Mouse (Mus musculus) cerebellum, adult 9-11 months (tissue): ENCODE measurements at regions not wholly inside any gene's neighbourhood (a gene's known extent, or its start where the extent isn't known, plus 50 kb on each side); places are given as distances from the start of the nearest gene placed in this dataset.

Source experiments
- DNase-seq: peaks from one replicate; pipeline ENCODE4 v3.0.0; 2022

DNA sequence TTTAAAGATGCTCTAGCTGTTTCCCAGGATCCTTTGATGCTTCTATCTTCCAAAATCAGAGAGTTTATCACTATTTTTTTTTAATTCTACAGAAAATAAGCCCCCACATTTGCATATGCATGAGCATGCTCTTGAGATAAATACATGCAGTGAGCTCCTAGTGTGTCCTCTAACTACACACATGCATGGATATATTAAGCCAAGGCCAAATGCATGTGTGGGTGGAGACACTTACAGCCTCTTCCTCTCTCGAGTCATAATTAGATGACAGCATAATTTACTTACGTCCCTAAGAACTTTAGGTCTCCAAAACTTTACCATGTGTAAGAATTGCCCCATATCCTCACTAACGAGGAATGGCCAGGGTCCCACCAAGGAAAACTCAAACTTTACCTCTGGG is 189.9 kb upstream of the Gcfc2 start:
- no peak for DNase-seq

GRCm38 (mm10) chr6:81738466-81738865 is 185.0 kb upstream of the Gcfc2 start:
- no peak for DNase-seq

DNA sequence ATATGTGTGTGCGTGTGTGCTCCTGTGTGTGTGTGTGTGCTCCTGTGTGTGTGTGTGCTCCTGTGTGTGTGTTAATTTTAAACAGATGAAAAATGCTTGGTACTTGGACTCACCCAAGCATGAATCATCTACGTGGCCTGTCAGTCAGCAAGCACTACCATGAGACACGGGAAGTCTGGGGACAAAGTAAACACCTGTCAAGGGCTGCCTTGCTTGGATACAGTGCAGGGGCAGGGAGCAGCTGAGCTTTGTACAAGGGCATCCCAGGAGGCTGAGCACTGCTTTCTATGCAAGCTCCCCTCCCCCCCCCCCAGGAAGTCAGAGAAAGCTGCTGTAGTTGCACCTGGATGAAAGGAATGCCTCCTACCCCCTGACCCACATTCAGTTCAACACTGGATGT is 173.8 kb upstream of the Gcfc2 start:
- DNase-seq = no peak

- no peak for DNase-seq
These were observed 171.8 kb upstream of the Gcfc2 start for GRCm38 (mm10) chr6:81751631-81752030.

DNA sequence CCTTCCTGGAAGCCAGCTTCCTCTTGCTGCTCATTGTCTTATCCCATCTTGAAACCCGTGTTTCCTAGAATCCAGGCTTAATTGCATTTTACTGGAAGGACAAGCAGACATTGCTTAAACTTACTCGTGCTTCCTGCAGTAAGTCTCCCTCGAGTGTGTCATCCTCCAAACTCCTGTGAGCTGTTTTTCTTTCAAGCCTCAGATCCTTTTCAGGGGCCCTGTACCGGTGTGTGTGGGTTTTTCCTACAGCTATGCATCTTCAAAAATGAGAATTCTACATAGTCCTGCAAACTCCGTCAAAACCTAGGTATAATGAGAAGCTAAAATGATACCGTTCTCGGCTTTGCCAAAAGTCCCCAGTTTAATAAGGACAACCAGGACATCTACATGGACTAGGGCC is 167.2 kb upstream of the Gcfc2 start:
- no peak for DNase-seq

DNA sequence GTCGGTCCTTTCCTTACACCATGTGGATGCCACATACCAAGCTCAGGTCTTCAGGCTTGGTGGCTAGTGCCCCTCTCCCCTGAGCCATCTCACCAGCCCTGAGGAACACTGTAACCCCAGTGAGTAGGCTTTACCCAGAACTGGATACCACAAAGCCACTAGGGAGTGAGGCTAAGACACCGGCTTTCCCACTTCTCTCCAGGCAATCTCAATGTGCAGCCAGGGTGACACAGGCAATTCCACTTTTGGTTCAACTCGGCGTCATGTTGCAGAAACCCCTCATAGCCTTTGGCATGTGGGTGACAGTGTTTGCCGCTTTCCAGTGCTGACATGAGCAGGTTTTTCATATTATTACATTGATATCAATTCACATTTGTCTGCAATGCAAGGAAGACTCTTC is 164.6 kb upstream of the Gcfc2 start:
- no peak for DNase-seq

DNA sequence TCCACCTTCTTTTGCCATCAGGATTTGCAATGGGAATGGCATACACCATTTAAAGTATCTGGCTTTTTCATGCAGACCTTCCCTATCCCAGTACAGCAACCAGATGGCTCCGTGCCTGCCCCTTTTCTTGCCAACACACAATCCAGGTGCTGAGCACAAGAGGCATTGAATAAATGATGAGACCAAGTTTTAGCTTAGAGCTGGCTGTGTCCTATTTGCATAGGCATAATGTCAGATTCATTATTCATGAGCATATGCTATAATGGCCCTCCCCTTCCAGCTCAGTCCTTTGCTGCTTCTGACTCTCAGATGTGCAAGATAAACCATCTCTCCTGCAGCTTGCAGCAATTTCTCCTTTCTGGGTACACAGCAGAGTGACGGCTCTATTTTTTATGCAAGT is 163.3 kb upstream of the Gcfc2 start:
- DNase-seq = no peak

DNA sequence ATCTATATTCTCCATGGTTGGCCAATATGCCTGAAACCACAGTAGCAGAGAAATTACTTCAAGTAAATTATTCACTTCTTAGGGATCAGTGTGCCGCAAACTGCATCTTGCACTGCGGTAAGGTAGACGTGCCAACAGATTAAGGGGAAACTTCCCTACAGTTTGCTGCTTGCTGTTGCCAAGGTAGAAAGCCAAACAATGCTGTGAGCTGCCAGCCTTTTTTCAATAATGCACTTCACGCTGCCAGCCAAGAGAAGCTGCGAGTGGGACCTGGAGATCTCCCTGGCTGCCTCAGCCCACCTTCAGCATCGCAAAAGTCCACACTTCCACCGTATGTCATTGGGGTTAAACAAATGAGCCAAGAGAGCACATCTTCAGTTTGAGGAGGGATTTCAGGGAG is 157.6 kb upstream of the Gcfc2 start:
- peak; percentile 7 for DNase-seq

DNA sequence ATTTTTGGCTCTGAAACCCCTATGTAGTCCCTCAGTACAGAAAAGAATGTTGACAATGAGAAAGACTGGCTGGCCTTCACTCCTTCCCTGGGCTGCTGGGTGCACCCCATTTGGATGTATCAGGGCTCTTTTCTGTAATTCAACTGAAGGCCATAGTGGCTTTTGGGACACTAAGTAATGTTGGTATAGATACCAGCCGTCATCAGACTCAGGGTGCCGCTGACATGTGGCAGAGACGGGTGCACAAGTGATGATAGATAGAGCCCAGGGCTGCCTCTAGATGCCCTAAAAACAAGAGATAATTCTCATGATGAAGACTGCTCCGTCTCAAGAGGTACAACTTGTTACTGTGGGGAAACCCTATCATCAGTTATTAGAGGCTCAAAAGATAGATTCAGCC is 156.7 kb upstream of the Gcfc2 start:
- DNase-seq = no peak

DNA sequence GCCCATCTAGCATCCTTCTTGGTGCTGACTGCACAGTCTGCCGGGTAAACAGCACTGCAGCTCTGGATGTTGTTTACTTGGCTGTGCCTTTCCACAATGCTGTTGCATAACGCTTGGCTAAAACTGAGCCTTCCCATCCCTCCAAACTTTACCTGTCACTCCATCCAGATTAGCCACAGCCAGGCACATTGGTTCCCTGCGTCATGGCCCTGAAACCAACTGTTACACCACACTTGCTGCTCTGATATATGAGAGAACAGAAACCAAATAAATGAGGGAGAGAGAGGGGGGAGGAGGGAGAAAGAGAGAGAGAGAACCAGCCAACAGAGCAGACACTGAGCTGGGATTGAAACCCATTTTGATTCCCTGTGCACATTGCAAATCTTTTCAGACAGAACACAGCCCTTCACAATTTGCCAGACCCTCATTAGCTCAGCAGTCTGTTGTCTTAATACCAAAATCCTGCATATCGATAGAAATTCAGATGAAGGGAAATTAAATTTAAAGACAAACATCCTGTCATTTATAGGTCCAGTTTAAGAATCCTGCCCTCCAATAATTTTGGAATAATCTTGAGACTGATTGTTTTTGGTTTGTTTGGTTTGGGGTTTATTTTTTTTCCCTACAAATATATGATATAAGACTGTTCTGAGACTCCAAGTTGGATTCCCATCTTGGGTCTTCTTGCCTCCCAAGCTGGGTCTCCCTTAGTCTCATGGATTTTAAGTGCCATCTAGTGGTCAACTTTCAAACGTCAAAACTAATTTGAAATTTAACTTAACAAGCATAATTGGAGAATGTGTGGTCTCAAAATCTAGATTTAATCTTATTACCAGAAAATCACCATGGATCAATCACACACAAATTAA is 154.6 kb upstream of the Gcfc2 start:
- peak; percentile 7 for DNase-seq

DNA sequence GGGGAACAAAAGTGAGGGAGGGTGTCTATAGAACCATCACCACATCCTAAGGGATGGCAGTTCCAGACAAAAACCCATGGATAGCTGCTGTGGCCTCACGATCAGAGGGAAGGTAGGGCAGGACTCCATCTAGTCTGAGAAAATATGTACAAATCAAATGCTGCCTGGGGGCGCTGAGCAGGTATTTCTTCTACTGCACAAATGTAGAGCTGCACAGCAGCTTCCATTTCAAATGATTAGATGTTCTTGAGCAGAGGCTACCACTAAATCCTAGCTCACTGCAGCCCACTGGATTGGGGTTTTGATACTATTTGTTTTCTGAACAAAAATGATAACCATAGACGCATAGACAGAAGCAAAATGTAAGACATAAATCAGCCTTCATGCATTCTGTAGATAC is 153.2 kb upstream of the Gcfc2 start:
- no peak for DNase-seq

GRCm38 (mm10) chr6:81771862-81772261 is 151.6 kb upstream of the Gcfc2 start:
- no peak for DNase-seq

DNA sequence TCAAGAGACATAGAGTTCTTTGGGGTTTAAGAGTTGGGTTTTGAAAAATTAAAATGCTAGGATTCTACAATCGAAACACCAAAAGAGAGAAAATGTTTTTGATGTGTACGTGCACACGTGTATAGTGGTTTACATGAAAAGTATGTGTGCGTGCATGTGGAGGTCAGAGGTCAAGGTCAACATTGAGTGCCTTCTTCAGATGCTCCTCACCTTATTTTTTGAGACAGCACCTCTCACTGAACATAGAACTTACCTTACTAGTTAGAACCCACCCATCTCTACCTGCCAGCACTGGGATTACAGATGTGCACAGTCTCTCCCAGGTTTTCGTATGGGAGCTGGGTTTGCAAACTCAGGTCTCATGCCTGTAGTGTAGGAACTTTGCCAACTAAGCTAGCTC is 141.3 kb upstream of the Gcfc2 start:
- no peak for DNase-seq

GRCm38 (mm10) chr6:81782815-81783435 is 140.5 kb upstream of the Gcfc2 start:
- no peak for DNase-seq

GRCm38 (mm10) chr6:81795281-81795680 is 128.2 kb upstream of the Gcfc2 start:
- DNase-seq = no peak

DNA sequence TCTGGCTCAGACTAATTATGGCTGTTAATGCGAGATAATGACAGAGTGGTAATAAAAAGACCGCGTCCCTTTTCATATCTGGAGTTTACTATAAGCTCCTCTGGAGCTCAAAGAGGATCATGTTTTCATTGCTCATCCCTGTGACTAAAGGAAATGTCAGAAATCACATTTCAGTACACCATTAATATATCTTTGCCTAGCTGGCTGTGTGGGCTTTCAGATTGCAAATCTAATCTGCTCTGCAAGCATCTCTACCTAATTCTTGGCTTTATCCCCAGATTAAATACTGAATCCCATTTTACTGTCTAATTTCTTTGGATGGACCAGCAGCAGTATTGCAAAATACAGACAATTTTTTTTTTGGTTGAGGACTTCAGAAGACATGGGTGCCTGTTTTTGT is 122.6 kb upstream of the Gcfc2 start:
- no peak for DNase-seq

GRCm38 (mm10) chr6:81801804-81802203 is 121.7 kb upstream of the Gcfc2 start:
- no peak for DNase-seq

GRCm38 (mm10) chr6:81805942-81806341 is 117.5 kb upstream of the Gcfc2 start:
- DNase-seq = no peak

- DNase-seq = no peak
These were observed 114.8 kb upstream of the Gcfc2 start for GRCm38 (mm10) chr6:81808712-81809111.

DNA sequence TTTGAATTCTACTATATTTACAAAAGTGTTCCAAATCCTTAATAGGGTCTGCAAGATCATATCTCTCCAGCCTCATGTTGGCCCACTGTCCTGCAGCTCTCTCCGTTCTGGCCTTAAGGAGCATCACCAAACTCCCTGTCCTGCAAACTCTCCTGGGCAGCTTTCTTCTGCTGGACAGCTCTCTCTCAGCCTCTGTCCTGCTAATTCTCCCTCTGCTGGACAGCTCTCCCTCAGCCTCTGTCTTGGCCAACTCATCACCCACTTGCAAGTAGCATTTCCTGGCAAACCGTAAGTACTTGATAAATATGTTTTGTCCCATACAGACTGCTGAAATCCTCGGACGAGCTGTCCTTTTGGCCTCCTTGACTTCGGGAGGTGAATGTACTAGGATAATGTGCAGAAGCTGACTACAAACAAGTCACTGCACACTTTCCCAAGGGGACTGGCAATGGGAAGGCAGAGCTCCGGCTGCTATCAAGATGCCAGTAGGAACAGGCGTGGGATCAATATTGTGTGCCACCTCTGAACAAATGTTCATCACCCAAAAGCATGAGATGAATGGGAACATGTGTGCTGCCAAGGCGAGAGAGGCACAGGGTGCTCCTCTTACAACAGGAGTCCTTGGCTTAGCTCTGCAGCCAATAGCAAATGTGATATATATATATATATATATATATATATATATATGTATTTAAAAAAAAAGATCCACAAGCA is 108.1 kb upstream of the Gcfc2 start:
- DNase-seq = no peak

GRCm38 (mm10) chr6:81815962-81816338 is 107.5 kb upstream of the Gcfc2 start:
- peak; percentile 60 for DNase-seq

DNA sequence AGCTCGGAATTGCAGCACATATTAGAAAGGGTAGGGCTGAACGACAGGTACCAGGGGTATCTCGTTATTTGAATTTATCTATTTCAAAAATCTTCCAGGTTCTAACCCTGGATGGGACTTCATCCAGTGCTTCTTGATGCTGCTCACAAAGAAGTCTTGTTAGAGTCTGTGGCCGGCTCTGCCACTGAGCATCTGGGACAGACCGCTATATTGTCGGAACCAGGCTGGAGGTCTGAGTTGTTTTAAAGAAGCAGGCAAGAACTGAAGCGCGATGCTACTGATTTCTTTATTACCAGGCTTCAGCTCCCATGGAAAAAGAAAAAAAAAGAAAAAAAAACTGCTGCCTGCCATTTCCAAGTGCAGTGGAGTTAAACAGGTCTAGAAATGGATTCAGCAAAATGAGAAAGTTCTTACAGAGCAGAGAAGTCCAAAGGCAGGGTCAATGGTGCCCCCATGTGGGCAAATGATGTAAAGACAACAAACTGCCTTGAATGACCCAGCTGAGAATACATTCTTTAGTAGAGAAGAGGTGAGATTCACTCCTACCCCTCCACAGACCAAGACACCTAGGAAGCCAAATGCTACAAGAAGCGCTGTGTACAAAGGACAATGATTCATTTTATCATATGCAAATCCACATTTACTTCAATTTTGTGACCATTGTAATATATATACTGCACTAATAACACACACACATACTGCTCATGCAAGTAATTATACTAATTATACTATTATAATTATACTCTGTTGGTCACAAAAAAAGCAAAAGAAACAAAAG is 106.2 kb upstream of the Gcfc2 start:
- peak; percentile 27 for DNase-seq

DNA sequence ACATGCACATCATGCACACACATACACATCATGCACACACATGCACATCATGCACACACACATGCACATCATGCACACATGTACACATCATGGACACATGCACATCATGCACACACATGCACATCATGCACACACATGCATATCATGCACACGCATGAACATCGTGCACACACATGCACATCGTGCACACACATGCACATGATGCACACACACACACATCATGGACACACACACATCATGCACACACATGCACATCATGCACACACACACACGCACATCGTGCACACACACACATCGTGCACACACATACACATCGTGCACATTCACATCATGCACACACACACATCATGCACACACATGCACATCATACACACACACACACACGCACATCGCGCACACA is 104.9 kb upstream of the Gcfc2 start:
- no peak for DNase-seq
